Mouse (Mus musculus): ENCODE data around the gene Bex6. TPM values are rescaled to one million over a fixed set of nuclear protein-coding genes. Genes with fewer than 3 reads are reported as not detected.
A peak's percentile ranks its signal among the peaks of the same experiment; 100 is the strongest.

Bex6 gene
- polyA plus RNA-seq (2014; fragmentation: Nextera tagmentation; extraction: Ambion mirVana) = not detected in 2 replicates

DNA sequence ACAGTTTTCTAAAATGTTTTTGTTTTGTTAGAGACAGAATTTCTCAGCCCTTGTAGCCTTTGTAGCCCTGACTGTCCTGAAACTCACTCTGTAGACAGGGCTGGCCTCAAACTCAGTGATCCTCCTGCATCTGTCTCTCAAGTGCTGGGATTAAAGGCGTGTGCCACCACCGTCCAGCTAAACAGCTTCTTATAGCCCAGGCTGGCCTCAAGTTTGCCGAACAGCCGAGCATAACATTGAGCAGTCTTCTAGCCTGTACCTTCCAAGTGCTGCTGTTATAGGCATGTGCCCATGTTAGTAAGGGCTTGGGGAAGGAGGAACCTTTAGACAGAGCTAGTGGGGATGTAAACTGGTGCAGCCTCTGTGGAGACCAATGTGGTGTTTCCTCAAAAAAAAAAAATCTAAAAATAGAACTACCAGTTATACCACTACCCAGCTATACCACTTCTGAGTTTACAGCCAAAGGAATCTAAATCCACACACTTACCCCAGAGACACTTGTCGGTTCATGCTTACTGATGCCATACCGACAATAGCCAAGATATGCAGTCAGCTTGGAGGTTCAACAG lies at the start of gene Bex6:
Gene Bex6, plus strand, starts transcription at position 491 of the 569 bp plus-strand sequence.
- Histone ChIP-seq H3K9ac (ENCODE audit: low read depth, low read length) (no peak within 1 kb of the TSS), H3K4me1 (ENCODE audit: control insufficient read depth, insufficient read depth, low read length) (no peaks in the 10 kb centered on the region), H3K27me3 (replicated peaks; ENCODE audit: control insufficient read depth, insufficient read depth, low read length) (no peaks in the 10 kb centered on the region), H3K36me3 (ENCODE audit: control insufficient read depth, insufficient read depth, low read length) (no peaks in the 10 kb centered on the region), H3K4me2 (ENCODE audit: low read depth, low read length) (no peak within 1 kb of the TSS), H3K27ac (replicated peaks; ENCODE audit: low read depth, low read length) (no peak within 1 kb of the TSS), H3K4me3 (ENCODE audit: low read depth, low read length) (no peak within 1 kb of the TSS), H3K9me3 (ENCODE audit: control insufficient read depth, low read length) (no peaks in the 10 kb centered on the region)
- DNase-seq (ENCODE audit: low spot score) (no peak), ATAC-seq (ENCODE audit: low read depth) (no peak)
- WGBS = 80% methylated on average over 6 of the region's 6 CpGs

DNA sequence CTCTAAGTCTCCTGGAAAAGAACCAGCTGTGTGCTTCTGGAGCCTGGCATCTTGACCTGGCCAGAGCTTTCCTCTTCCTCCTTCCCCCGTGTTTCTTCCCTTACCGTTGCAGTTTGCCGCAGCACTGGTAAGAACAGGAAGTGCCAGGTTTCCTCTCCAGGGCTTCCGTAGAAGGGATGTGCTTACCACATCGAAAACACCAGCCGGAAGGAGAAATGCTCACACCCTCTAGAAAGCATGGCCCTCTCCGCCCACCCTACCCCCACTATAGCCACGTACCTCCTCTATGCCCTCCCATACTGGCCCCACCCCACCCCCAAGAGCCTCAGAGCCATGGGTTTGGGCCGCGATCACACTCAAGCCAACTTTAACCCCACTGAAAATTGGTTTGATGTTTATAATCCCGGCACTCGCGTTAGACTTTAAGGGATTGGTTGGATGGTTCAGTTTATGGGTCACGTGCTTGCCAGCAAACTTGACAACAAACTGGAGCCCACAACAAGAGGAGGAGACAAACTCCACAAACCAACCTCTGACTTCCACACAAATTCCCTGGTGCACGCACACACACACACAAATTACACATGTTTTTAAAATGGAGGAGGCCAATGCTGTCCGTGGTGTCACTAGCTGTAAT lies 49.3 kb upstream of the Bex6 start:
- H3K27ac ChIP-seq (replicated peaks; ENCODE audit: low read depth, low read length) = no peak overlapping the region
- 63% methylated on average over 16 of the region's 16 CpGs for WGBS
- no peaks in the 10 kb centered on the region for H3K27me3 ChIP-seq (replicated peaks; ENCODE audit: control insufficient read depth, insufficient read depth, low read length)
- no peak for ATAC-seq (ENCODE audit: low read depth)
- no peaks in the 10 kb centered on the region for H3K9me3 ChIP-seq (ENCODE audit: control insufficient read depth, low read length)
- DNase-seq (ENCODE audit: low spot score) = peak; percentile 45
- no peaks in the 10 kb centered on the region for H3K4me1 ChIP-seq (ENCODE audit: control insufficient read depth, insufficient read depth, low read length)
- H3K36me3 ChIP-seq (ENCODE audit: control insufficient read depth, insufficient read depth, low read length) = no peaks in the 10 kb centered on the region
- H3K4me3 ChIP-seq (ENCODE audit: low read depth, low read length) = no peak overlapping the region
- 0 out of 2 replicates have a peak overlapping the region, but pooled peaks have one; percentile 15 for H3K4me2 ChIP-seq (ENCODE audit: low read depth, low read length)
- no peak overlapping the region for H3K9ac ChIP-seq (ENCODE audit: low read depth, low read length)

DNA sequence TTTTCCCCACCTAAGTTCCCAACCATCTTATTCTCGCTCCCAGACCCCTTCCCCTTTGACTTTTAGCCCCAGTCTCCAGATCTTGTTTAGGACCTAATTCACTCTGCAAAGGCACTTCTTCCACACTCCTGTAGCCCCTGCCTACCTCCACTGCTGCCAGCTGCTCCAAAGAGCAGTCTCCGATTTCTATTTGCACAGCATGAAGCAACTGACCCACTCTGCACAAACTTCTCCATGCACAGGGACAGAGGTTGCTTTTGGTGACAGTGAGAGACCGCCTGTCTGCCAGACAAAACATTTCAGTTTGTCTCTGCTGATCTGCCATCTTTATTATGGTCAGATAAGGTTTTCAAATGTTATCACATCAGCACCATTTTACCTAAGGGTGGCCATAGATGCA lies 46.5 kb upstream of the Bex6 start:
- H3K27me3 ChIP-seq (replicated peaks; ENCODE audit: control insufficient read depth, insufficient read depth, low read length) = no peaks in the 10 kb centered on the region
- H3K4me1 ChIP-seq (ENCODE audit: control insufficient read depth, insufficient read depth, low read length) = no peaks in the 10 kb centered on the region
- H3K4me2 ChIP-seq (ENCODE audit: low read depth, low read length) = no peak overlapping the region
- H3K27ac ChIP-seq (replicated peaks; ENCODE audit: low read depth, low read length) = no peak overlapping the region
- ATAC-seq (ENCODE audit: low read depth) (no peak), DNase-seq (ENCODE audit: low spot score) (no peak)
- 85% methylated on average over 3 of the region's 3 CpGs for WGBS
- no peak overlapping the region for H3K4me3 ChIP-seq (ENCODE audit: low read depth, low read length)
- no peaks in the 10 kb centered on the region for H3K36me3 ChIP-seq (ENCODE audit: control insufficient read depth, insufficient read depth, low read length)
- H3K9me3 ChIP-seq (ENCODE audit: control insufficient read depth, low read length) = no peaks in the 10 kb centered on the region
- no peak overlapping the region for H3K9ac ChIP-seq (ENCODE audit: low read depth, low read length)

DNA sequence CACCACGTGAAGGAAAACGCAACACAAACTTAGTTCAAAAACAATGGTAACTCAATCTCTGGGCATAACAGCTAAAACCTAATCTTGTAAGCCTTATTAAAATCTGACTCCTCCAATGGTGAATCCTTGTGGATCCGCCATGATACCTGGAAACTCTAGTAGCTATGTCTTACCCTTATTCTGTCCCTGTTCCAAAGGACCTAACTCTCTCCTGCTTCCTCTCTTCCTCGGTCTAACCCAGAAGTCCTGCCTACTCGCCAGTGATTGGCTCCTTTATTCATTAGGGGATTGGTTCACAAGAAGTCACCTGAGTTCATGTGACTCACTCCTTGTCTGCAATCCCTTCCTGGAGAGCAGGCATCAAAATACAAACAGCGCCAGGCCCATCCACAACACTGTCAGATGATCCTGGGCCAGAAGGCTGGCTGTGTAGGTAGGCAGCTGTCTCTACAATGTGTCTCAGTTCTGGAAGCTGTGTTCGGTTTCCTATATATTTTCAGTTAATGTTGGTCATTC lies 43.7 kb upstream of the Bex6 start:
- H3K27me3 ChIP-seq (replicated peaks; ENCODE audit: control insufficient read depth, insufficient read depth, low read length) = no peaks in the 10 kb centered on the region
- H3K27ac ChIP-seq (replicated peaks; ENCODE audit: low read depth, low read length) = no peak overlapping the region
- whole genome bisulfite sequencing = 77% methylated on average over 7 of the region's 7 CpGs
- no peak overlapping the region for H3K4me2 ChIP-seq (ENCODE audit: low read depth, low read length)
- H3K36me3 ChIP-seq (ENCODE audit: control insufficient read depth, insufficient read depth, low read length) = no peaks in the 10 kb centered on the region
- no peak overlapping the region for H3K4me3 ChIP-seq (ENCODE audit: low read depth, low read length)
- no peaks in the 10 kb centered on the region for H3K9me3 ChIP-seq (ENCODE audit: control insufficient read depth, low read length)
- H3K9ac ChIP-seq (ENCODE audit: low read depth, low read length) = no peak overlapping the region
- ATAC-seq (ENCODE audit: low read depth) (no peak), DNase-seq (ENCODE audit: low spot score) (no peak)
- no peaks in the 10 kb centered on the region for H3K4me1 ChIP-seq (ENCODE audit: control insufficient read depth, insufficient read depth, low read length)

DNA sequence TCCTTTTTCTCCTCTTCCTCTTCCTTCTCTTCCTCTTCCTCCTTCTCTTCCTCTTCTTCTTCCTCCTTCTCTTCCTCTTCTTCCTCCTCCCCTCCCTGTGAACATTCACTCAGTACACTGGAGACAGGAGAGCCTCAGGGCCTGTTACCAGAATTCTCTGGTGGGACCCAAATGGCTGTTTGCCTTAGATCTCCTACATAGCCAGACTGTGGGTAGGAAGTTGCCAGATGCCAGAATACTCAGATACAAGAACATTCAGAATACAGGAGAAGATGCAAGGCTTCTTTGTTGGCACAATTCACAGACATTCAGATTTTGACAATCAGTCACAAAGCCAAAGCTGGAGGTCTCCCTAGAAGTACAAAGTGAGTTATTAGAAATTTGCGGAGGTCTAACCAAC lies 40.7 kb upstream of the Bex6 start:
- H3K36me3 ChIP-seq (ENCODE audit: control insufficient read depth, insufficient read depth, low read length) = 0 out of 2 replicates have a peak, but pooled peaks cover 4% of the 10 kb centered on the region
- 0 out of 2 replicates have a peak, but pooled peaks cover under 1% of the 10 kb centered on the region for H3K9me3 ChIP-seq (ENCODE audit: control insufficient read depth, low read length)
- 83% methylated on average over 1 of the region's 1 CpGs for WGBS
- H3K4me3 ChIP-seq (ENCODE audit: low read depth, low read length) = no peak overlapping the region
- no peak overlapping the region for H3K27ac ChIP-seq (replicated peaks; ENCODE audit: low read depth, low read length)
- no peak overlapping the region for H3K4me2 ChIP-seq (ENCODE audit: low read depth, low read length)
- no peaks in the 10 kb centered on the region for H3K27me3 ChIP-seq (replicated peaks; ENCODE audit: control insufficient read depth, insufficient read depth, low read length)
- no peaks in the 10 kb centered on the region for H3K4me1 ChIP-seq (ENCODE audit: control insufficient read depth, insufficient read depth, low read length)
- ATAC-seq (ENCODE audit: low read depth) = no peak
- DNase-seq (ENCODE audit: low spot score) = no peak
- no peak overlapping the region for H3K9ac ChIP-seq (ENCODE audit: low read depth, low read length)

DNA sequence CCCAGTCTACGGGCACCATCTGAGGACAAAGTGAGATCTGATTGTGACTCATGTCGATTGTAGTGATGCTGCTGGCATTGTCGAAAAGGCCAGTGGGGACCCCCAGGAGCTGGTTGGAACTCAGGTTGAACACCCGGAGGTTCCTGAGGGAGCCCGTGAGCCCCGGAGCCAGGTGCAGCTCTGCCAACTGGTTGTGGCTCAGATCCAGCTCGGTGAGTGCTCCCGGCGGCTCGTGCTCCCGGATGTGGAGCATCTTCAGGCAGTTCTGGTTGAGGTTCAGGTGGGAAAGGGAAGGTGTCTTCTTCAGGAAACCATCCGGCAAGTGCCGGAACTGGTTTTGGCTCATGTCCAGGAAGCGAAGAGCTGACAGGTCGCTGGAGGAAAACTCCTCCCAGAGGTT lies 35.9 kb upstream of the Bex6 start:
- ATAC-seq (ENCODE audit: low read depth) (no peak), DNase-seq (ENCODE audit: low spot score) (no peak)
- Histone ChIP-seq H3K4me2 (ENCODE audit: low read depth, low read length) (no peak overlapping the region), H3K27me3 (replicated peaks; ENCODE audit: control insufficient read depth, insufficient read depth, low read length) (no peaks in the 10 kb centered on the region), H3K4me1 (ENCODE audit: control insufficient read depth, insufficient read depth, low read length) (no peaks in the 10 kb centered on the region), H3K4me3 (ENCODE audit: low read depth, low read length) (no peak overlapping the region), H3K36me3 (ENCODE audit: control insufficient read depth, insufficient read depth, low read length) (0 out of 2 replicates have a peak, but pooled peaks cover 4% of the 10 kb centered on the region), H3K9me3 (ENCODE audit: control insufficient read depth, low read length) (peaks cover 6% of the 10 kb centered on the region; the same call in 1 of the 2 replicates), H3K27ac (replicated peaks; ENCODE audit: low read depth, low read length) (no peak overlapping the region), H3K9ac (ENCODE audit: low read depth, low read length) (no peak overlapping the region)
- WGBS = 95% methylated on average over 10 of the region's 15 CpGs

DNA sequence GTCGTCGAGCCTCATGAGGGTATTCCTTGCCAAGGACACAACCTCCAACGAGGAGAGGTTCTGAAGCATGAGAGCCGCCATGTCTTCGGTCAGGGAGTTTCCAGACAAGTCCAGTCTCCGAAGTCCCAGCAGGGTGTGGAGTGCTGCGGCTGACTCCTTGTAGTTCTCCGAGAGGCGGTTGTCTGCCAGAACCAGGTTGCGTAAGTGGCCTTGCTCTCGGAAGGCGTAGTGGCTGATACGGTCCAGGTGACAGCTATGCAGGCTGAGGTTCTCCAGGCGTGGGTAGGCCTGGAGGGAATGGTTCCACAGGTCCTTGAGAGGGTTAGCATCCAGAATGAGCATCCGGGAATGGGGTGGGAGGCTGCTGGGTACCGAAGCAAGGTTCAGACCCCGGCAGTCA lies 35.0 kb upstream of the Bex6 start:
- 92% methylated on average over 17 of the region's 17 CpGs for WGBS

DNA sequence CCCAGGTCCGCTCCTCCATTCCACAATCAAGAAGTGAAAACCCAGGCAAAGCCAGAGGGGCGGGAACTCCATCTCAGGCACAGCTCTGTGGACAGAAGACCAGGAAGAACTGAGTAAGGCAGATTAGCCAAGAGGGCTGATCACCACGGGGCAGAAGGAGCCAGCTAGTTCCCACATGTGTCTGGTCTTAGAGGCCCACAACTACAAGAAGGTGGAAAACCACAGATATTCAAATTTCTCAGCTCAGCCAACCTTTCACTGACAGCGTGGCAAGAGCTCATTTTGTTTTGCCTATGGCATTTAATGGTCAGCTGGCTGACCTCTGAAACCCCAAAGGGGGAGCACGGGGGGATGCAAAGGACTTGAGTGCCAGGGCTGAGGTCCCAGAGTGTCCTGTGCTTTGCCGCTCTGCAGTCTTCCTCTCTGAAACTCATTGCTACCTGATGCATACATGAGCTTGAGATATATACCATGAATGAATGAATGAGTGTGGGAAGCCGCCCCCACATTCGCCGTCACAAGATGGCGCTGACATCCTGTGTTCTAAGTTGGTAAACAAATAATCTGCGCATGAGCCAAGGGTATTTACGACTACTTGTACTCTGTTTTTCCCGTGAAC lies 31.9 kb upstream of the Bex6 start:
- Histone ChIP-seq H3K4me1 (ENCODE audit: control insufficient read depth, insufficient read depth, low read length) (no peaks in the 10 kb centered on the region), H3K9me3 (ENCODE audit: control insufficient read depth, low read length) (peaks cover 6% of the 10 kb centered on the region; the same call in 1 of the 2 replicates), H3K4me2 (ENCODE audit: low read depth, low read length) (peak overlapping the region; percentile 35; the same call in 1 of the 2 replicates), H3K36me3 (ENCODE audit: control insufficient read depth, insufficient read depth, low read length) (0 out of 2 replicates have a peak, but pooled peaks cover 3% of the 10 kb centered on the region), H3K27ac (replicated peaks; ENCODE audit: low read depth, low read length) (no peak overlapping the region), H3K27me3 (replicated peaks; ENCODE audit: control insufficient read depth, insufficient read depth, low read length) (no peaks in the 10 kb centered on the region), H3K9ac (ENCODE audit: low read depth, low read length) (no peak overlapping the region), H3K4me3 (ENCODE audit: low read depth, low read length) (no peak overlapping the region)
- DNase-seq (ENCODE audit: low spot score) (no peak), ATAC-seq (ENCODE audit: low read depth) (0 out of 2 replicates have a peak, but pooled peaks have one; percentile 37)
- WGBS = 64% methylated on average over 10 of the region's 13 CpGs

More for the DNA sequence above, 35.0 kb upstream of the Bex6 start:
- H3K27ac ChIP-seq (replicated peaks; ENCODE audit: low read depth, low read length) = no peak overlapping the region
- peaks cover 6% of the 10 kb centered on the region; the same call in 1 of the 2 replicates for H3K9me3 ChIP-seq (ENCODE audit: control insufficient read depth, low read length)
- H3K4me3 ChIP-seq (ENCODE audit: low read depth, low read length) = no peak overlapping the region
- no peak for ATAC-seq (ENCODE audit: low read depth)
- no peaks in the 10 kb centered on the region for H3K27me3 ChIP-seq (replicated peaks; ENCODE audit: control insufficient read depth, insufficient read depth, low read length)
- H3K4me1 ChIP-seq (ENCODE audit: control insufficient read depth, insufficient read depth, low read length) = no peaks in the 10 kb centered on the region
- no peak overlapping the region for H3K4me2 ChIP-seq (ENCODE audit: low read depth, low read length)
- no peak for DNase-seq (ENCODE audit: low spot score)
- H3K9ac ChIP-seq (ENCODE audit: low read depth, low read length) = no peak overlapping the region
- H3K36me3 ChIP-seq (ENCODE audit: control insufficient read depth, insufficient read depth, low read length) = 0 out of 2 replicates have a peak, but pooled peaks cover 4% of the 10 kb centered on the region
